Mouse (Mus musculus): ENCODE measurements at regions not wholly inside any gene's neighbourhood (a gene's known extent, or its start where the extent isn't known, plus 50 kb on each side); places are given as distances from the start of the nearest gene placed in this dataset.

GRCm38 (mm10) chr4:37566226-37566625 lies 614.7 kb upstream of the Lingo2 start:
- H3K9ac ChIP-seq (replicated peaks): no peak overlapping the region
- H3K27ac ChIP-seq (ENCODE audit: low read depth): no peak overlapping the region
- H3K9me3 ChIP-seq (ENCODE audit: low read length): no peaks in the 10 kb centered on the region
- TF ChIP-seq EP300 (IDR thresholded peaks at IDR 0.05; ENCODE audit: low read depth): no peak
- no peak for TF ChIP-seq CTCF (IDR thresholded peaks at IDR 0.05; ENCODE audit: low read depth)
- WGBS (ENCODE audit: insufficient replicate concordance): 73% methylated on average over 1 of the region's 1 CpGs
- no peak for DNase-seq
- no peaks in the 10 kb centered on the region for H3K36me3 ChIP-seq (replicated peaks; ENCODE audit: insufficient read depth, low read length)
- H3K27me3 ChIP-seq (ENCODE audit: insufficient read depth, low read length): no peaks in the 10 kb centered on the region
- H3K4me2 ChIP-seq (ENCODE audit: low read depth, low read length): no peak overlapping the region
- no peak overlapping the region for H3K4me3 ChIP-seq (ENCODE audit: low read depth, low read length)
- ATAC-seq: no peak
- H3K4me1 ChIP-seq (ENCODE audit: insufficient read depth): no peaks in the 10 kb centered on the region

GRCm38 (mm10) chr4:37560209-37560608 lies 608.7 kb upstream of the Lingo2 start:
- H3K4me2 ChIP-seq (ENCODE audit: low read depth, low read length): no peak overlapping the region

GRCm38 (mm10) chr4:37546001-37546400 lies 594.5 kb upstream of the Lingo2 start:
- TF ChIP-seq EP300 (IDR thresholded peaks at IDR 0.05; ENCODE audit: low read depth): no peak
- no peak for TF ChIP-seq CTCF (IDR thresholded peaks at IDR 0.05; ENCODE audit: low read depth)
- 84% methylated on average over 3 of the region's 3 CpGs for WGBS (ENCODE audit: insufficient replicate concordance)
- Histone ChIP-seq H3K36me3 (replicated peaks; ENCODE audit: insufficient read depth, low read length) (no peaks in the 10 kb centered on the region), H3K27ac (ENCODE audit: low read depth) (no peak overlapping the region), H3K9me3 (ENCODE audit: low read length) (no peaks in the 10 kb centered on the region), H3K4me1 (ENCODE audit: insufficient read depth) (no peaks in the 10 kb centered on the region), H3K9ac (replicated peaks) (no peak overlapping the region), H3K4me3 (ENCODE audit: low read depth, low read length) (no peak overlapping the region), H3K4me2 (ENCODE audit: low read depth, low read length) (no peak overlapping the region), H3K27me3 (ENCODE audit: insufficient read depth, low read length) (no peaks in the 10 kb centered on the region)
- ATAC-seq (no peak), DNase-seq (no peak)

More at GRCm38 (mm10) chr4:37560209-37560608, 608.7 kb upstream of the Lingo2 start:
- Histone ChIP-seq H3K4me1 (ENCODE audit: insufficient read depth) (no peaks in the 10 kb centered on the region), H3K27ac (ENCODE audit: low read depth) (no peak overlapping the region), H3K36me3 (replicated peaks; ENCODE audit: insufficient read depth, low read length) (no peaks in the 10 kb centered on the region), H3K27me3 (ENCODE audit: insufficient read depth, low read length) (no peaks in the 10 kb centered on the region), H3K9me3 (ENCODE audit: low read length) (no peaks in the 10 kb centered on the region), H3K9ac (replicated peaks) (no peak overlapping the region), H3K4me3 (ENCODE audit: low read depth, low read length) (no peak overlapping the region)
- ATAC-seq (no peak), DNase-seq (no peak)
- peak; percentile 40; the same call in 1 of the 2 replicates for TF ChIP-seq CTCF (IDR thresholded peaks at IDR 0.05; ENCODE audit: low read depth)
- TF ChIP-seq EP300 (IDR thresholded peaks at IDR 0.05; ENCODE audit: low read depth): no peak

GRCm38 (mm10) chr4:37507732-37508131 lies 556.2 kb upstream of the Lingo2 start:
- H3K4me2 ChIP-seq (ENCODE audit: low read depth, low read length): no peak overlapping the region
- H3K9ac ChIP-seq (replicated peaks): no peak overlapping the region
- H3K4me1 ChIP-seq (ENCODE audit: insufficient read depth): no peaks in the 10 kb centered on the region
- DNase-seq (no peak), ATAC-seq (no peak)
- H3K9me3 ChIP-seq (ENCODE audit: low read length): no peaks in the 10 kb centered on the region
- no peaks in the 10 kb centered on the region for H3K27me3 ChIP-seq (ENCODE audit: insufficient read depth, low read length)
- WGBS (ENCODE audit: insufficient replicate concordance): 77% methylated on average over 4 of the region's 4 CpGs
- no peaks in the 10 kb centered on the region for H3K36me3 ChIP-seq (replicated peaks; ENCODE audit: insufficient read depth, low read length)
- no peak overlapping the region for H3K27ac ChIP-seq (ENCODE audit: low read depth)
- H3K4me3 ChIP-seq (ENCODE audit: low read depth, low read length): no peak overlapping the region
- no peak for TF ChIP-seq CTCF (IDR thresholded peaks at IDR 0.05; ENCODE audit: low read depth)
- no peak for TF ChIP-seq EP300 (IDR thresholded peaks at IDR 0.05; ENCODE audit: low read depth)

Measured in liver, postnatal 0 days (tissue).